Mouse (Mus musculus) bone marrow, adult 2 months (tissue): ENCODE measurements around the gene Pde4d. TPM values are rescaled to one million over a fixed set of nuclear protein-coding genes. Genes with fewer than 3 reads are reported as not detected.

Source experiments
- H3K27ac ChIP-seq: fragments of 200-500 bp; 2 replicates; pipeline ENCODE4 v1.5.1; 2012; ENCODE audit warnings: low read depth, mild to moderate bottlenecking, control low read depth, inconsistent platforms, low read length; ENCODE audit not compliant: control insufficient read depth, poor library complexity, insufficient read depth
- H3K4me1 ChIP-seq: fragments of 200-500 bp; 2 replicates; pipeline ENCODE4 v1.6.1; 2011; ENCODE audit warnings: low read length; ENCODE audit not compliant: control insufficient read depth, insufficient read depth
- H3K4me3 ChIP-seq: fragments of 200-500 bp; replicated peaks from 2 replicates; pipeline ENCODE3; 2011; ENCODE audit warnings: mild to moderate bottlenecking, low read depth, low read length, control low read depth; ENCODE audit not compliant: control insufficient read depth
- CTCF ChIP-seq: fragments of 200-500 bp; IDR thresholded peaks from 2 replicates; pipeline ENCODE4 v1.5.1; 2011; ENCODE audit warnings: low read length, control low read depth; ENCODE audit not compliant: control insufficient read depth, insufficient read depth
- POLR2A ChIP-seq: fragments of 200-500 bp; IDR thresholded peaks from 2 replicates; pipeline ENCODE4 v1.6.1; 2011; ENCODE audit warnings: low read depth, mild to moderate bottlenecking, control low read depth, low read length, borderline replicate concordance; ENCODE audit not compliant: control insufficient read depth
- WGBS: fragments of 180-500 bp; shearing (Covaris S2); methylation state at CpG from one replicate; pipeline ENCODE4 v1.1.7; 2018; 5-methylcytosine and 5-hydroxymethylcytosine counted together
- polyA plus RNA-seq: library from polyadenylated mRNA; stranded (reverse); fragments of >200 nt; gene quantifications from 2 replicates; pipeline ENCODE4 v1.2.4, GENCODE M21; 2011; ENCODE audit warnings: low replicate concordance; ENCODE audit not compliant: missing spikeins, insufficient read depth, insufficient read length

The Pde4d gene
- polyA plus RNA-seq, 1 experiment, result 17.6 TPM

DNA sequence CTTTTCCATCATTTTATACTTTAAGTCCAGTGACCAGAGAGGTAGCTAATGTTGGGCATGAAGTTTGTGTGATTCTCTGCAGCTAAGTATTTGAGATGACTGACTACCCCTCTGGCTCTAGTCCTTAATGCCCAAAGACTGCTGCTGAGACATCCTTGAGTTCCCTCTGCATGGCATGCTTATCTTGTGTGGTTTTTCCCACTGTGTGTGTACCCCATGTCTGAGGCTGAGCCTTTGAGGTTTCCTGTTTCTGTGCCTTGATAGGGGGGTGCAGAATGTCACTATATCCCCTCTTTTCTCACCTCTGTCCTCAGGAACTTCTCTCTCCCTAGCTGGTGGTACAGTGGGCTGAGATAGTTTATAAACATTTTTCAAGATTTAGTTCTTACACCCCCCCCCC lies 14.1 kb upstream of the Pde4d start:
- Histone ChIP-seq H3K27ac (no peak overlapping the region), H3K4me3 (no peak overlapping the region), H3K4me1 (no peaks in the 10 kb centered on the region)
- TF ChIP-seq CTCF (no peak), POLR2A (no peak)

DNA sequence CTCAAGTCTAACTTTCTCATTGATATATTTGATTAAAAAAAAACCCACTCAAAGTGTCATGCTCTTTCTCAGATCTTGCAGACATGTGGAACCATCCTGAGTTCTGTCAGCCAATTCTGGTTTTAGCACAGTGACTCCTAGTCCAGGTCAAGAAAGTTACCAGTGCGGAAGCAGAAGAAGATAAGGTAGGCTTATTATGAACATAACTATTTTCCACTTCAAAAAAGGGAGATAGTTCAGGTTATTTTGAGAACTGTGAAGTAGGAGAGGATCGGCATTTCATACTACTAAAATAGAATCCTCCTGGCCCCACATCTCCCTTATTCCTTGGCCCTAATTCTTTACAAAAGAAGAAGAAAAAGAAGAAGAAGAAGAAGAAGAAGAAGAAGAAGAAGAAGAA lies 12.3 kb upstream of the Pde4d start:
- WGBS, result 89% methylated on average over 2 of the region's 2 CpGs
- H3K4me1 ChIP-seq, result no peaks in the 10 kb centered on the region
- no peak for TF ChIP-seq CTCF
- TF ChIP-seq POLR2A, result no peak
- H3K4me3 ChIP-seq, result no peak overlapping the region
- no peak overlapping the region for H3K27ac ChIP-seq

DNA sequence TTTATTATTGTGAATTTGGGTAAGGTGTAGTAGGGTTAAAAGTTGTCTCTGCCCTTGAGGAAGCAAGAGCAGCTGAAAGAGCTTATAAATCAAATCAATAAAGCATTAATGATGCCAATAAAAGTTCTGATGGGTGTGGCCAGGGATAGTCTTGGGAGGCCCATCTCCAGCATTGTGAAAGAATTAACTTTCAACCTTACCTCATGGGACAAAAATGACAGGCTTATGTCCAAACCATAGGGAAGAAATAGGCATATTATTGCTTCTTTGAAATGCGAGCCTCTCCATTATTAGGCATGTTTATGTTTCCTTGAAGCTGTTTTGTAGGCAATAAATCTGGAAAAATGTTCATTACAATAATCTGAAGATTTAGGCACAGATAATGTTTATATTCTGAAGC lies 10.7 kb upstream of the Pde4d start:
- WGBS, result 82% methylated on average over 1 of the region's 1 CpGs
- H3K4me1 ChIP-seq, result no peaks in the 10 kb centered on the region
- no peak overlapping the region for H3K27ac ChIP-seq
- H3K4me3 ChIP-seq, result no peak overlapping the region
- TF ChIP-seq CTCF, result no peak
- no peak for TF ChIP-seq POLR2A

DNA sequence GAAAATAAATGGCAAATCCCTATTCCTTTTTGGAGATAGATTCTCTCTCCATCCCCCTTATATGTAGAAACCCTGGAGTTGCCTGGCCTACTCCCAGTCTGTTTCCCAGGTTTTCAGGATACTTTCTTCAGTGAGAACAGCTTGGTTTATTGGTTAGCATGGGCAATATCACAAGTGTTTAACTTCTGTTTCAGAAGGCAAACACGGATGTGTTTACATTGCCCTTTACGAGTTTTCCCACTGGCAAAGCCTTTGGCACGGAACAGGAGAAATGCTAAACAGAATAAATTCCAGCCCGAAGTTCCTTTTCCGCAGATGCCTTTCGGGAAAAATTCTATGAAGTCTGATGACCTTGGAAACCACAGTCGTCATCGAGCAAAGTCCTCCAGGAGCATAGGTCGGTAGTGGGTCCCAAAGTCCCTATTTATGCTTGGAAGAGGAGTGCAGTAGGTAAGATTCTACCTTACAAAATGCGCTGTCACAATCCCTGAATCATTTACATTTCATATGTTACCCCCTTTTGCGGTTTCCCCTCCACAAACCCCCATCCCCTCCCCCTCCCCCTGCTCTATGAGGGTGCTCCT lies 1.3 kb upstream of the Pde4d start:
- Histone ChIP-seq H3K4me3 (no peak overlapping the region), H3K4me1 (no peaks in the 10 kb centered on the region), H3K27ac (no peak overlapping the region)
- WGBS, result 72% methylated on average over 11 of the region's 11 CpGs
- TF ChIP-seq POLR2A, result no peak
- TF ChIP-seq CTCF, result no peak

DNA sequence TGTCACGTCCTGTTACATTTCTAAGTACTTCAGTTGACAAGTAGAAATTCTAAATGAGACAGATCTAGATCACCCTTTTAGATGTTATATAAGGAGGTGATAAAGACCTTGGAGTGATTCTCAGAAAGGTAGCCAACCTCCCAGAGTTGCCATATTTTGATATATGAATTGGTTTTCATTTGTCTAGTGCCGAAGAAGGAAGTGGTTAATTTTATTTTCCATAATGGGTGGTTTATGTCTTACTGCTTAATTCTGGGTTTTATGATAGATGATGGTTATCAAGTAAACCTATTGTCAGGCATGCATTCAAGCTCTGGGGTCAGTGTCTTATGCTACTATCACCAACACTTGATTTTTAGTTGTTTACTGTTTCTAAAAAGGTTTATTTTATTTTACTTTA lies 1.4 kb downstream of the Pde4d start:
- no peak overlapping the region for H3K4me3 ChIP-seq
- 37% methylated on average over 2 of the region's 2 CpGs for WGBS
- no peak overlapping the region for H3K27ac ChIP-seq
- no peaks in the 10 kb centered on the region for H3K4me1 ChIP-seq
- TF ChIP-seq POLR2A (no peak), CTCF (no peak)

DNA sequence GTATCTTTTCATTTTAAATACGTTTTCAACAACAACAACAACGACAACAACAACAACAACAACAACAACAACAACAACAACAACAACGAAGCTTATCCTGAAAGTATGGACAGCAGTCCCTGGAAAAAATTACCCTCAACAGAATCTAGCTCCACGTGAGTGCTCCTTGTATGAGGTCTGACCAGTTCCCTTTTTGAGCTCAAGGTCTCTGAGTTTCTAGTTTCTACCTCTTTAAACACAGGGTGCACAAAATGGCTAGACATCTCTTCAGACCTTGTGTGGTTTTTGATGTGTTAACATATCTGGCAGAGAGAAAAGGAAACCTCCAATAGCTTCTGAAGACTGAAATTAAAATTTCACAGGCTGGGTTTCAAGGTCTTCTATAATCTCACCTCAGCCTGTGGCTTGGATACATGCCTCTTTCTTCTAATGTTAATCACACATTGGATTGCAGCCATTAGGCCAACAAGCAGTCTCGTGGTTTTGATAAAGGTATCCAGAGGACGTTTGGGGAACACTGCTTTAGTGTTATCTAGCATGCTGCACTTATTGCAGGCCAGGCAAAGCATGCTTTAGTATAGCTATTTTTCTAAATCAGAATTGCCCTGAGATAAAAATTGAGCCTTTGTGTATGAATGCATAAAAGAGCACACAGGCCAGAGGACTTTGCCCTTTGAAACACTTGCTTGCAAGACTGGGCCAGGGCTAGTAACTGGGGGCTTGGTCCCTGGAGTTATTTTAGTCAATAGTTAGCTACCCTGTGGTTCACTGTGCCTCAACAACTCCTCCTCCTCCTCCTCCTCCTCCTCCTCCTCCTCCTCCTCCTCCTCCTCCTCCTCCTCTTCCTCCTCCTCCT lies 3.5 kb downstream of the Pde4d start:
- TF ChIP-seq POLR2A (no peak), CTCF (no peak)
- H3K27ac ChIP-seq, result no peak overlapping the region
- 24% methylated on average over 6 of the region's 6 CpGs for WGBS
- H3K4me1 ChIP-seq, result no peaks in the 10 kb centered on the region
- no peak overlapping the region for H3K4me3 ChIP-seq

DNA sequence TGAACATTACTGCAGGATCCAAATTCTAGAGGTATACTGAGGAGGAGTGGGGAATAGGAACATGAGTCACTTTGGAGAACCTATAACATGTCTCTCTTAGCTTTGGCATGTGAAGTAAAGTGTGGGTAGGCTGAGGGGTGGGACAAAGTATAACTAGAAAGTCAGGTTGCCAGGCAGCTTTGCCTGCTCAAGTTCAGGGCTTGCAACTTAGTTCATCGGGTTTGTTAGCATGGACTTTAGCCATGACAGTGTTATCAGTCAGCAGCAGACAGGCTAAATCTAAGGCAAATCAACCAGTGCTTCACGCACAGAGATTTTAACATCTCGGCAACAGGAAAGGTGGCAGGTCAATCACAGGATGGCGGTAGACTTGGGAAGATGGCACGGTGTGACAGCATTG lies 12.8 kb downstream of the Pde4d start:
- H3K4me1 ChIP-seq, result no peaks in the 10 kb centered on the region
- H3K27ac ChIP-seq, result no peak overlapping the region
- 78% methylated on average over 5 of the region's 5 CpGs for WGBS
- H3K4me3 ChIP-seq, result no peak overlapping the region
- TF ChIP-seq POLR2A (no peak), CTCF (no peak)

DNA sequence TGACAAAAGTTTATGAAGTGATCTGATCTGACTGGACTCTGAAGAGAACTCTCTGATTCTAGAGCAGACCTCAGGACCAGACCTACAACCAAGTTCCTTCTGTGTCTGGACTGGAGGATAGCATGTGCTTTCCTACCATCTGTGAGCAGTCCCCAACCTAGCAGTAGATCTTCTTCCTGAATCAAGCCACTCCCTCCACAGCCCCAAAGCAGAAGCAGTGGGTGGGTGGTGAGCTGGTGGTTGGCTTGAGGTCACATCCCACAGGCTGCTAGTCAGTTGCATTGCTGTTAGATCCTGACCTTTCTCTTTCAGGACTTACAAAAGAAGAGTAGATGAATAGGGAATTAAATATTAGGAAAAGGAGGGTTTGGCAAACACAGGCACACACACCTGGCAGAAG lies 16.0 kb downstream of the Pde4d start:
- H3K4me1 ChIP-seq, result no peaks in the 10 kb centered on the region
- TF ChIP-seq CTCF (no peak), POLR2A (no peak)
- H3K27ac ChIP-seq, result no peak overlapping the region
- H3K4me3 ChIP-seq, result no peak overlapping the region
